Mouse (Mus musculus): Measurements from ENCODE around the gene Vmn1r130. TPM values are rescaled to one million over a fixed set of nuclear protein-coding genes. Genes with fewer than 3 reads are reported as not detected.
"Not testable (repeated sequence)": the region's sequence is repeated elsewhere in the genome, so short reads cannot be mapped to it uniquely, and the experiment has no call there.

The Vmn1r130 gene
- total RNA-seq (2021), result not detected
- long read RNA-seq, experiment 1, result 0 reads
- long read RNA-seq, experiment 2, result 0 reads

DNA sequence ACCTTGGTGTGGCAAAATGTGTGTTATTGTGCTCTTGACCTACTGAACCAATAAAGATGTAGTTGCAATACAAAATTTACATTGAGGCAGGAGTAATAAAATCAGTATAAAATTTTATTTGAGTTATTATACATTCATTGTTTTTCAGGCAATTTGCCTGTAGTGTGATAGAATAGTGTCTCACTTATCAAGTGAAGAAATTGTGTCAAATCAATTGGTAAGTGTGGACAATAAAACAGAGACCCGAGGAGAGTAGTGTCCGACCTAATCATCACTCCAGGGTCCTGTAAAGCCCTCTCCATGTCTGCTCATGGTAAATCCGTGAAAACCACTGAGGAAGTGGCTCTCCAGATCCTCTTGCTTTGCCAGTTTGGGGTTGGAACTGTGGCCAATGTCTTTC, at the start of gene Vmn1r130:
Gene Vmn1r130, plus strand, starts transcription at position 301 of the 400 bp plus-strand sequence.
- intact Hi-C loops (cut with DNase I), result not testable (repeated sequence)

DNA sequence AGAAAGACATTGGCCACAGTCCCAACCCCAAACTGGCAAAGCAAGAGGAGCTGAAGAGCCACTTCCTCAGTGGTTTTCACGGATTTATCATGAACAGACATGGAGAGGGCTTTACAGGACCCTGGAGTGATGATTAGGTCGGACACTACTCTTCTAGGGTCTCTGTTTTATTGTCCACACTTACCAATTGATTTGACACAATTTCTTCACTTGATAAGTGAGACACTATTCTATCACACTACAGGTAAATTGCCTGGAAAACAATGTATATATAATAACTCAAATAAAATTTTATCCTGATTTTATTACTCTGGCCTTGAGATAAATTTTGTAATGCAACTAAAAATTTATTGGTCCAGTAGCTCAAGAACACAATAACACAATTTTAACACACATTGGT, 34.4 kb downstream of the Vmn1r130 start, which contains the start of gene Vmn1r131:
Gene Vmn1r131, minus strand, starts transcription at position 101 of the 400 bp plus-strand sequence.
- DNase-seq; intact Hi-C loops (cut with DNase I): not testable (repeated sequence)

More for the DNA sequence above, at the start of gene Vmn1r130:
- DNase-seq, result not testable (repeated sequence)

Other genes with a start within 250 kb of the Vmn1r130 start
- gene Vmn1r125, start 239.6 kb upstream of the Vmn1r130 start, total RNA-seq (2021), result not detected
- gene Vmn1r126, start 210.3 kb upstream of the Vmn1r130 start, total RNA-seq (2021), result not detected
- gene Vmn1r127, start 191.9 kb upstream of the Vmn1r130 start, total RNA-seq (2021), result not detected
- gene Vmn1r128, start 162.4 kb upstream of the Vmn1r130 start, total RNA-seq (2021), result not detected
- gene Vmn1r129, start 150.5 kb upstream of the Vmn1r130 start, total RNA-seq (2021), result not detected
- gene Gm6882, start 79.0 kb upstream of the Vmn1r130 start, total RNA-seq (2021), result not detected
- gene Vmn1r131, start 34.3 kb downstream of the Vmn1r130 start, total RNA-seq (2021), result not detected
- gene Vmn1r132, start 102.3 kb downstream of the Vmn1r130 start, total RNA-seq (2021), result not detected
- not detected for gene Gm4175, start 249.7 kb downstream of the Vmn1r130 start, total RNA-seq (2021)

Data from gastrocnemius, postnatal 36 days (tissue).